Mouse (Mus musculus) intestine, postnatal 0 days (tissue): ENCODE results near the gene Rpl34. TPM values are rescaled to one million over a fixed set of nuclear protein-coding genes. Genes with fewer than 3 reads are reported as not detected.
A peak's percentile ranks its signal among the peaks of the same experiment; 100 is the strongest.

ENCODE experiments used
- ATAC-seq: fragments of 200-750 bp; cut with Nextera tagmentation; 2 replicates; pipeline ENCODE4 v1.8.0; 2017; ENCODE audit warnings: mild to moderate bottlenecking, moderate TSS enrichment, moderate library complexity
- H3K27ac ChIP-seq: fragments of 300-500 bp; sonication (generic); 2 replicates; pipeline ENCODE4 v1.5.1; 2014; ENCODE audit warnings: mild to moderate bottlenecking, low read depth, low read length, moderate library complexity
- H3K27me3 ChIP-seq: fragments of 300-500 bp; sonication (generic); replicated peaks from 2 replicates; pipeline ENCODE4 v1.6.1; 2014; ENCODE audit warnings: low read length, mixed read lengths; ENCODE audit not compliant: control insufficient read depth, insufficient read depth
- H3K36me3 ChIP-seq: fragments of 300-500 bp; sonication (generic); 2 replicates; pipeline ENCODE4 v1.6.1; 2014; ENCODE audit warnings: mild to moderate bottlenecking, moderate library complexity; ENCODE audit not compliant: control insufficient read depth, insufficient read depth
- H3K4me1 ChIP-seq: fragments of 300-500 bp; sonication (generic); replicated peaks from 2 replicates; pipeline ENCODE4 v1.6.1; 2014; ENCODE audit warnings: antibody characterized with exemption, low read length, mixed read lengths; ENCODE audit not compliant: control insufficient read depth, insufficient read depth
- H3K4me2 ChIP-seq: fragments of 300-500 bp; sonication (generic); replicated peaks from 2 replicates; pipeline ENCODE4 v1.6.1; 2014; ENCODE audit warnings: low read depth, mild to moderate bottlenecking, moderate library complexity
- H3K4me3 ChIP-seq: fragments of 300-500 bp; sonication (generic); 2 replicates; pipeline ENCODE4 v1.5.1; 2014; ENCODE audit warnings: low read depth, low read length
- H3K9ac ChIP-seq: fragments of 300-500 bp; sonication (generic); 2 replicates; pipeline ENCODE4 v1.6.1; 2014; ENCODE audit warnings: mild to moderate bottlenecking, low read depth, low read length
- H3K9me3 ChIP-seq: fragments of 300-500 bp; sonication (generic); 2 replicates; pipeline ENCODE4 v1.6.1; 2016; ENCODE audit warnings: mixed run types; ENCODE audit not compliant: control insufficient read depth
- CTCF ChIP-seq: sonication (generic); IDR thresholded peaks from 2 replicates; pipeline ENCODE4 v1.5.1; 2016; ENCODE audit warnings: low read depth, mild to moderate bottlenecking, control low read depth, antibody characterized with exemption, moderate library complexity
- WGBS: fragments of 180-500 bp; shearing (Covaris S2); extraction: QIAGEN DNeasy Blood & Tissue Kit; methylation state at CpG from one replicate; pipeline ENCODE4 v1.1.7; 2014; 5-methylcytosine and 5-hydroxymethylcytosine counted together
- polyA plus RNA-seq: library from polyadenylated mRNA; unstranded; fragments of >200 nt; fragmentation: Nextera tagmentation; extraction: Ambion mirVana; gene quantifications from 2 replicates; pipeline ENCODE4 v1.2.1, GENCODE M21; 2015

Rpl34 gene
- polyA plus RNA-seq, 1 experiment from 2014 or later = 584 TPM

DNA sequence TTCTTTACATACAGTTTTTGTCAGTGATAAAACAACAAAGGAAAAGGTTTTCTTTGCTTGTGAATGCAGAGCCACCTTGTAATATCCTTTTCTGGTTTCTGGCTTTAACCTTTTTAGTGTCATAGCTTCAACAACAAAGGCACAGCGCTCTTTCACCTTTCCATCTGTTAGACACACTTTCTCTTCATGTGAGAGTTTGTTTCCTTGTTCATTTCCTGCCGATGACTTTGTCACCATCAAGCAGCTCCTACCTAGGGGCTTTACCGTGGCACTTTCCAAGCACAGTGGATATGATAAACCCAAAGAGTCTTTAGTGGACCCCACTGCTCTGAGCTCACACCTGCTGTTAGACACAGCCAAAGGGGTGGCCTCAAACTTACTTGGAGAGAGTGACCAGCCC lies 19.0 kb upstream of the Rpl34 start:
- no peak overlapping the region for H3K9ac ChIP-seq
- H3K27me3 ChIP-seq = no peaks in the 10 kb centered on the region
- H3K36me3 ChIP-seq = no peaks in the 10 kb centered on the region
- no peak for TF ChIP-seq CTCF
- no peaks in the 10 kb centered on the region for H3K4me1 ChIP-seq
- no peak overlapping the region for H3K27ac ChIP-seq
- H3K4me3 ChIP-seq = no peak overlapping the region
- WGBS = 83% methylated on average over 3 of the region's 3 CpGs
- no peak overlapping the region for H3K4me2 ChIP-seq
- no peaks in the 10 kb centered on the region for H3K9me3 ChIP-seq
- ATAC-seq = no peak

DNA sequence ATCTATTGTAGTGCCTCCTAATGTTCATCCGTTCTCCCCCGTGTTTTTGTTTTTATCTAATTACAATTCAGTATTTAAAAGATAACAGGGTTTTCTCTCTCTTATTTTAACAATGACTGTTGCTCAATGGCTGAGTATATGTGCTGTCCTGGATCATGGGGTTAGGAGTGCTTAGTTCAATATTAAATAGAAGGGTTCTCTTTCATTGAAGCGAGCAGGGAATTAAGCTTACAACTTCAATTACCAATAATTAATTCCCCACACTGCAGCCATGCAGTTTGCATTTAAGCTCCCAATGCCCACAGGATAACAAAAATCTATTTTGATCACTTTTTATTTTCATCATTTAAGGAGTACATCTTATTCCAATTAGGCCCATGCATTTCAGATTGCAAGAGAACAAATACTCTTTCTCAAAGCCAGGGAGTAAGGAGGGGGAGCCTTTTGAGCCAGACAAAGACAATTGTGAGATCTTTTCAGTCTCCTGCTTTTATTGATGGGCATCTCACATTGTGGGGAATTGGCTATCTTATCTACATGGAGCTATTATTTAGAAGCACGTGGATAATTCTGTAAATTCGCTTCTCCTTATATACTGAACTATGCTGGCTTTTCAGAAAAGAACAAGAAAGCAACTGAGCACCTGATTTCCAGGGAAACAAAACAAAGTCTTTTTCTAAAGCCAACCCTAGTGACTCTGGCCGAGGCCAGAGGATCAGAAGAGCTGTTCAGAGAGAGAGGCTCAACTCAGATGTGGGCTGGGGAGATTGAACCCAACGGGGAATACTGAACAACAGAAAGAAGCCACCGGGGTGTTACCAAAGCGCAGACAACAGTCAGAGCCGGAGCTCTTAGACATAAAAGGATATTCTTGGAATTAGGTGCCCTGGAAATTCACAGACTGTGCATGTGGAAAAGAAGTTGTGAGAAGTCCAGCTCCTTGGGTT lies 16.7 kb upstream of the Rpl34 start:
- TF ChIP-seq CTCF = no peak
- H3K27ac ChIP-seq = no peak overlapping the region
- no peak for ATAC-seq
- 78% methylated on average over 10 of the region's 10 CpGs for WGBS
- no peak overlapping the region for H3K4me2 ChIP-seq
- H3K27me3 ChIP-seq = no peaks in the 10 kb centered on the region
- H3K9ac ChIP-seq = no peak overlapping the region
- H3K4me1 ChIP-seq = no peaks in the 10 kb centered on the region
- no peak overlapping the region for H3K4me3 ChIP-seq
- no peaks in the 10 kb centered on the region for H3K9me3 ChIP-seq
- H3K36me3 ChIP-seq = no peaks in the 10 kb centered on the region

DNA sequence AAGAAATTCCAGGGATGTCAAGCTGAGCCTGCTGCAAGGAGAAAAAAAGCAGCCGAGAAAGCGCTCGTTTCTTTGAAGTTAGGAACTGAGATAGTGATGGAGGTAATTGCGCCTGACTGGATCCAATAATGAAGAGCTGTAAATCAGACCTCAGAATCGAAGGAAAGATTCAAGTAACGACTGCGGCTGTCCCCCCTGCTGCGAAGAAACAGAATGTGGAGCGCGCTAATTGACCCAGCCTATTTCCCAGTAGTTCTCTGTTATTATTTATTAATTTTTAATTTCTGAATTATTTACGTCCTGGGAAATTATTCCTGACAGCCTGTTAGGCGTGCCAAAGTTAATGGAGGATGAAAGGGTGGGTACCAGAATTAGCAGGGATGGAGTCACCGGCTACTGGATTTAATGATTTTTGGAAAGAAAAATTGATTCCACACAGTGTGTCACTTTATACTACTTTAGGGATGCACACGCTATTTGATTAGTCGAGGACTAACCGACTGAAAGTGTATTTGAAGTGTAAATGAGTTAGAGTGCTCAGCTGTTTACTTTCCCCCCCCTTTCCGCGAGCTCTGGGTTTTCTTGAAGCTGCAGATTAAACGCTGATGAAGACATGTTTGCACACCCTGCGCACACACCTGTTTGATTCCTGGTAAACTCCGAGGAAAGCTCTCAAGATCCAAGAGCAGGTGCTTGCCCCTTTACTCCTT lies 7.6 kb upstream of the Rpl34 start:
- Histone ChIP-seq H3K36me3 (no peaks in the 10 kb centered on the region), H3K9me3 (no peaks in the 10 kb centered on the region), H3K27me3 (no peaks in the 10 kb centered on the region), H3K4me1 (no peaks in the 10 kb centered on the region), H3K4me3 (no peak overlapping the region), H3K9ac (no peak overlapping the region), H3K27ac (no peak overlapping the region), H3K4me2 (no peak overlapping the region)
- no peak for ATAC-seq
- WGBS = 24% methylated on average over 21 of the region's 21 CpGs
- TF ChIP-seq CTCF = no peak

- WGBS = 40% methylated on average over 4 of the region's 4 CpGs
Observed at GRCm38 (mm10) chr3:130736758-130737157, 6.6 kb upstream of the Rpl34 start.

GRCm38 (mm10) chr3:130729472-130730188 lies 568 bp downstream of the Rpl34 start:
- Histone ChIP-seq H3K4me2 (peak overlapping the region; percentile 77), H3K27me3 (no peaks in the 10 kb centered on the region), H3K27ac (peak overlapping the region; percentile 85), H3K36me3 (peaks cover 39% of the 10 kb centered on the region), H3K9me3 (no peaks in the 10 kb centered on the region), H3K9ac (peak overlapping the region; percentile 93), H3K4me3 (peak overlapping the region; percentile 95), H3K4me1 (0 out of 2 replicates have a peak, but pooled peaks cover 11% of the 10 kb centered on the region)
- peak; percentile 55 for TF ChIP-seq CTCF
- peak; percentile 68 for ATAC-seq
- WGBS = under 1% methylated on average over 58 of the region's 58 CpGs

More at GRCm38 (mm10) chr3:130736758-130737157, 6.6 kb upstream of the Rpl34 start:
- no peaks in the 10 kb centered on the region for H3K9me3 ChIP-seq
- H3K27ac ChIP-seq = no peak overlapping the region
- H3K27me3 ChIP-seq = no peaks in the 10 kb centered on the region
- no peak for ATAC-seq
- H3K9ac ChIP-seq = no peak overlapping the region
- no peaks in the 10 kb centered on the region for H3K4me1 ChIP-seq
- no peak for TF ChIP-seq CTCF
- H3K4me3 ChIP-seq = no peak overlapping the region
- no peaks in the 10 kb centered on the region for H3K36me3 ChIP-seq
- no peak overlapping the region for H3K4me2 ChIP-seq
